Mouse (Mus musculus): ENCODE results near the gene Smarcc1. TPM values are rescaled to one million over a fixed set of nuclear protein-coding genes. Genes with fewer than 3 reads are reported as not detected.

Gene Smarcc1
- polyA plus RNA-seq (2014; fragmentation: Illumina TruSeq; extraction: RNeasy Lipid Tissue Mini Kit (QIAGEN cat#74804); ENCODE audit: low read depth, low replicate concordance): 34.2 TPM

DNA sequence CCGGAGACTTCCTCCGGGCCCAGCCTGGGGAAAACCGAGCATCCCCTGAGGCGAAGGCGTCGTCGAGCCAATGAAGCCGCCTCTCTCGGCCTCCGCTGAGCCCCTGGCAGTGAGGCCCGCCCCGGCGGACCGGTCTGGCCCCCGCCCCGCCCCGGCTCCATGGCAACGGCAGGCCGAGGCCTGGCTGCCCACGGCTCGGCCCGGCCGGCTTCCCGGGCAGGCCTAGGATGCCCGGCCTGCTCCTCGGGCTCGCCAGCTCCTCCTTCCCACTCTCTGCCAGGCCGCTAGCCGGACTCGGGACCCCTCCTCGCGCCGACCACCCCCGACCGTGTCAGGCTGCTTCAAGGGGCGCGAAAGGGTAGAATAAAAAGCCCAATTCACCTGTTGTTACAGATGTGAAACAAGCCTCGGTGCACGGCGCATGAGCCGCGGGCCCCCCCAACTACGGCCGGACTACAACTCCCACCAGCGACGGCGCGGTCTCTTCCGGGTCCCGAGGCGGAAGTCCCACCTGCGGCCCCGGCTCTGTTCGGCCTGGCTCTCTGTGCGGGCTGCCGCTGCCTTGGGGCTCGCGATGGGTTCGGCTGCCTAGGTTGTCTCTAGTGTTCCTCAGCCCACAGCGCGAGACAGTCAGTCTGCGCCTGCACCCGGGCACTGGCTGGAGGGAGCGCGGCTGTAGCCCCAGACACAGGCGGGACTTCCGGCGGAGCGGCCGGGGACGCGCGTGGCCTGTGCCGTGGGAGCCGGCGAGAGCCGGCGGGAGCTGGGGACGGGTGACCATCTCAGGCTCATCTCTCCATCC is at the start of gene Smarcc1:
Gene Smarcc1 (plus strand): TSS at position 732 of the 802 bp plus-strand sequence.

GRCm38 (mm10) chr9:110117779-110118139 is 251 bp downstream of the Smarcc1 start, which contains the start of gene Dhx30:
Gene Dhx30, minus strand, starts transcription at chr9:110117830.

GRCm38 (mm10) chr9:110243221-110243833 is 125.8 kb downstream of the Smarcc1 start, which contains the start of gene Cspg5:
Gene Cspg5, plus strand, starts transcription at chr9:110243783.

Other genes with a start within 250 kb of the Smarcc1 start
- gene Cdc25a, start 242.1 kb upstream of the Smarcc1 start, polyA plus RNA-seq (2014; fragmentation: Illumina TruSeq; extraction: RNeasy Lipid Tissue Mini Kit (QIAGEN cat#74804); ENCODE audit: low read depth, low replicate concordance): 7.8 TPM
- gene Map4, start 186.2 kb upstream of the Smarcc1 start, polyA plus RNA-seq (2014; fragmentation: Illumina TruSeq; extraction: RNeasy Lipid Tissue Mini Kit (QIAGEN cat#74804); ENCODE audit: low read depth, low replicate concordance): 25.2 TPM
- gene Dhx30, start 122 bp downstream of the Smarcc1 start, polyA plus RNA-seq (2014; fragmentation: Illumina TruSeq; extraction: RNeasy Lipid Tissue Mini Kit (QIAGEN cat#74804); ENCODE audit: low read depth, low replicate concordance): 28.5 TPM
- gene Cspg5, start 126.1 kb downstream of the Smarcc1 start, polyA plus RNA-seq (2014; fragmentation: Illumina TruSeq; extraction: RNeasy Lipid Tissue Mini Kit (QIAGEN cat#74804); ENCODE audit: low read depth, low replicate concordance): 0.57 TPM
- 0.69 TPM for gene Elp6, start 187.5 kb downstream of the Smarcc1 start, polyA plus RNA-seq (2014; fragmentation: Illumina TruSeq; extraction: RNeasy Lipid Tissue Mini Kit (QIAGEN cat#74804); ENCODE audit: low read depth, low replicate concordance)
- gene Scap, start 215.6 kb downstream of the Smarcc1 start, polyA plus RNA-seq (2014; fragmentation: Illumina TruSeq; extraction: RNeasy Lipid Tissue Mini Kit (QIAGEN cat#74804); ENCODE audit: low read depth, low replicate concordance): 2.1 TPM